Mouse (Mus musculus) T-helper 17 cell (primary cell): ENCODE results near the gene Nr1h3.

ENCODE experiments used
- in situ Hi-C, 2 experiments: fragments of 300-600 bp; cut with MboI, MseI; formaldehyde crosslinking; loops; 1 replicate in 1 of 2; 2 replicates in 1 of 2; pipeline ENCODE4 v1.15.1; 2025; ENCODE audit warnings: high pct_unique_total_duplicates in 2 of 2

Nr1h3 gene

DNA sequence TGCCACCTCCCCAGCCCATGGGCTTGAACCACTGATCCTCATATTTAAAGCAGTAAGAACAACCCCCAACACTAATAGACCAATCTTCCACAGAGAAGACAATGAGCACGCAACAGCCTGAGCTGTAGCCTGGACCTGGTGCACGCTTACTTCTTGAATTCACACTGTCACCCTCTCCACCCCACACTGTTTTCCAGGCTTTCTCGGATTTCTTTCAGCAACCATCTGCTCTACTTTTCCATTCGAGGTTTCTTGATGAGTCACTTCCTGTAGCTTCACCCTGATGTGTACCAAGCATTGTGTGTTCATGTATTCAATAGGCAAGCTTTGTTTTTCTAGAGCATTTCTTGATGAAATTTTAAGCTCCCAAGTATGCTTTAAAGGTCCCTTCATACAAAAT, 15.2 kb downstream of the Nr1h3 start:
- in situ Hi-C loops, result no loop called here

DNA sequence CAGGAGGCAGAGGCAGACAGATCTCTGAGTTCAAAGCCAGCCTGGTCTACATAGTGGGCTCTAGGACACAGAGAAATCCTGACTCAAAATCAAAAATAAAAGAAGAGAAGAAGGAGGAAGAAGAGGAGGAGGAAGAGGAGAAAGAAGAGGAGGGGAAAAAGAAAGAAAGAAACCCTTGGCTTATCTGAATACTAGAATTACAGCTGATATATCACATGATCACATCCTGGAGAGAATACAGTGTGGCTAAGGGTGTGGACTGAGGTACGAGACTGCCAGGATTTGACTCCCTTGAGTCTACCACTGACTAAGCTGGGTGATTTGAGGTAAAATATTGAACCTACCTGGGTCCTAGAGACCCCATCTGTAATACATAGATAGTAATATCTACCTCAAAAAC, 16.4 kb downstream of the Nr1h3 start:
- in situ Hi-C loops, result no loop called here

DNA sequence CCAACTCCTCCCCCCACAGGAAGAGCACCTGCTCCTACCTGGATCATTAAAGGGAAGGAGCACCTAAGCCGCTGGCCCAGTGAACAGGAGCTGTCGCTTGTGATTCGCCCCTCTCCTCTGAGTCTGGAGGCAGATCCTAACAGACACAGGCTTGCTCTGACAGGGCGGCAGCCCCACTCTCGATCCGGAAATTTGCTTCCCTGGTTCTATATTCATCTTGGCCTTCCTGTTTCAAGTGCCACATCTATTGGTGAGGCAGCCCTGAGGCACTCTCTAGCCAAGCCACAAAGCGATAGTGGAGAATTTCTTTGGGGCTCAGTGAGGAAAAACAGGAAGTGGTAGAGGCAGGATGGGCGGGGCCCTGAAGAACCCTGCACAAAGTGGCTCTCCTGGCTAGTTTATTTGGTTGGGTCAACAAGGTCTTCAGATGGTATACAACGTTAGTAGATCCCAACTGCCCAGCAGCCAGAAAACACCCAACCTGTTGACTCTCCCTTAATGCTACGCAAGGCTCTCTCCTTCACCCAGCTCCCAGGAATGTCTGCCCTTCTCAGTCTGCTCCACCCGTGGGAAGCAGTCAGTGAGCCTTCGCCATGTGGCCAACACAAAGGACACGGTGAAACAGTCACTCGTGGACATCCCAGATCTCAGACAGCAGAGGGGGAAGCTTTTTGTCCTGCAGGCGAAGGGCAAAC, 18.8 kb downstream of the Nr1h3 start, which contains the start of gene Madd:
Gene Madd, minus strand, starts transcription at position 127 of the 695 bp plus-strand sequence.
- in situ Hi-C loops, result no loop called here

DNA sequence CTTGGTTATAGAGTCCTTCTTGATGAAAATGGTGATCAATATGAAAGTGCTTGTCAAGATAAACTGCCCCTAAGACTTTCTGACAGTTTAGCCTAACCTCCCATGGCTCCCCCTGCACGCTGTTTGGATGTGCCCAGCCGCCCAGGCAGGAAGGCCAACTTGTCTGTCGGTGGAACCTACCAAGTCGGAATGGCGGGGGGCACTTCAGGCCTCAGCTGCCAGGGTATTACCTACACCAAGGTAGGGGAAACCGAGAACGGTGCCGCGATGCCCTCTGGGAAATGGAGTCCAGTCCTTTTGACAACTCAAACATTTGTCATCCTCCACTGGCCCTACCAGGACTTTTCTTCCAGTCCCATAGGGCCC, 19.5 kb downstream of the Nr1h3 start:
- in situ Hi-C loops, result no loop called here

DNA sequence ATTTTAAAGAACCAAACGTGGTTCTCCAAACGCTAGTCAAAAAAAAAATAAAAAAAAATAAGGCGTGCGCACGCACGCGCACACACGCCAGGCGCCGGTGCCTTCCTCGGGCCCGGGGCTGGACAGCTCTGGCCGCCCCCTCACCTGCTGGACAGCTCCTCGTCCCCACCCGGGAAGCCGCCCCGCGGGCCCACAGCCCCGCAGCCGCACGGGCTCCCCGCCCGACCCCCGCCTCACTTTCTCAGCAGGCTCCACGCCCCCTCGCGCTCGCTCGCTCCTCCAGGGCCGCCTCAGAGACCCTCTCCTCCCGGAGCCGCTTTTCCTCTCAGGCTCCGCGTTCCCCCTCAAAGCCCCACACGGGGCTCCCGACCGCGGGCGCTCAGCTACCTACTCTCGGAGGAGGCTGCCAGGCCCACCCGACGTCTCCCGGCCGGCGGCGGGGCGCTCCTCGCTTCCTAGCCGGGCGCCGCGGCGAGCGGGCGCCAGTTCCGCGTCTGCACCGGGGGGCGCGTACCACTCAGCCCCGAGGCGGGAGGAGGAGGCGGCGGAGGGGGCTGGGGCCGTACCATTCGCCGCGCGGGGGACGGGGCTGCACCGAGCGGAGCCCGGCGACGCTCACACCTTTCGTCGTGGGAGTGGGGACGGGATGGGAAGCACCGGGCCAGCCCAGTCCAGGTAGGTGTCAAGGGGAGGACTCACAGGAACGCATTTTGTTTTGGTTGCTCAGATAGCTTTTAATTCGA, 20.1 kb downstream of the Nr1h3 start:
- in situ Hi-C loops, result no loop called here

DNA sequence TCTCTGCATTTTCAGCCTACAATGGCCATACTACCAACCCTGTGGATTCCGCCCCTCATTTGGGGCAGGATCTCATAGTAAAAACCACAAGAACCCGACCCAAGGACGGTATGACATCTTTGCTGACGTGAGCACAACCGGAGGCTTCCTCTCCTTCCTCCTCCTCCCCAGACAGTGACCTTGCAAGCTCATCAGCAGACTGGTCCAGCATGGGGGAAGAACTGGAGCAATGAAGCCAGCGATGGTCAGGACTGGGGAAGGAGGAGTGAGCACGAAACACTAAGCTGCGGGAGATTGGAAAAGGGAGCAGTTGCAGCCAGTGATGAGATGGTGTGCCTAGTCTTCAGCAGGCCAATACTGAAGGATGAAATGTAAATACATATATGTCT, 20.6 kb downstream of the Nr1h3 start:
- in situ Hi-C loops, result no loop called here

DNA sequence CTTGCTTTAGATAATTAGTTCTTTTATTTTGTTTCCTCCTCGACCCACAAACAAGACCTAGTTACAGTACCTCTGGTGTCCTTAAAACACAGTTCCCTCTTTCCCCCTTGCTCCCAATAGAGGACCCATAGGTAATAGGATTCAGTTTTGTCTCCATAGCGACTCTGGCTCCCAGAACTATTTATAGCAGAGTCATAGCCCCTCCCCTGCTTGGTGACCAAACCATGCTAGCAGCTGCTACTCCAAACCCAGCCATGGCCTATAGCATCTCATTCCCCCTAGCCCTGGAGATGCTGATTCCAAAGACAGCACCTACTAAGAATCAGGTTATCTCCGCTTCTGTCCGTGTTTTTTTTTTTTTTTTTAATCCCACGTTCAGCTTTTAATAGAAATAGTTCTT, 21.9 kb downstream of the Nr1h3 start:
- in situ Hi-C loops, result no loop called here

DNA sequence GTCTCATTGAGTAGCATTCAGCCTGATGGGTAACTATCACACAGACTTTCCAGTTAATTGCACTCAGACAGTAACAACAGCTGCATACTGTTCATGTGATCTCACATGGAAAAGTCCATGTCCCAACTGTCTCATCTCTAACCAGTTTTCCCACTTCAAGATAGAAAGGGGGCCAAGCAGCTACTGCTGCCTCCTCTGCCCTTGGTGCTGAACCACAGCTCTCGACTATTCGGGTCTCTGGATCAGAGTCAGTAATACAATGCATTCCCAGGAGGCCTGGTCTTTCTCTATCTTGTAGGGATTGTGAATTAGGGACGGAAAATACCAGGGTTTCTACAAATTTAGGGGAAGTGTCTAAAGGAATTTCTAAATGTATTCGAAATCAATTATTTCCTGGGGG, 22.8 kb downstream of the Nr1h3 start:
- in situ Hi-C loops, result no loop called here

DNA sequence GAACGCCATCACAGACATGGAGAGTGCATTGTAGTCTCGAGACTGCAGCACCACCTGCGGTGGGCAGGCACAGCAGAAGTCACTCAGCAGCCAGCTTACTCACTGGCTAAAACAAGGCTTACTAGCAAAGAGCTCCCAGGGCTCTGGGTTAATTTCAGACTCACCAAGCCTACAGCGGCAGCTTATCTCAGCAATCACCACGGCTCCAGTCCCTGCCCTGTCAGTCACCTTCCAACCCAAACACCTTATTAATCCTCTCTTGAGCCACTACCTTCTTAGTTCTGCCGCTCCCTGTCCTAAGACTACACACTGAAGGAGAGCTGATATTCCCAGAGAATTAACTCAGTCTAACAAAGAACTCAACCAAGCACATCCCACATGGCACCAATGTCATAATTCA, 26.4 kb downstream of the Nr1h3 start:
- in situ Hi-C loops, result no loop called here

DNA sequence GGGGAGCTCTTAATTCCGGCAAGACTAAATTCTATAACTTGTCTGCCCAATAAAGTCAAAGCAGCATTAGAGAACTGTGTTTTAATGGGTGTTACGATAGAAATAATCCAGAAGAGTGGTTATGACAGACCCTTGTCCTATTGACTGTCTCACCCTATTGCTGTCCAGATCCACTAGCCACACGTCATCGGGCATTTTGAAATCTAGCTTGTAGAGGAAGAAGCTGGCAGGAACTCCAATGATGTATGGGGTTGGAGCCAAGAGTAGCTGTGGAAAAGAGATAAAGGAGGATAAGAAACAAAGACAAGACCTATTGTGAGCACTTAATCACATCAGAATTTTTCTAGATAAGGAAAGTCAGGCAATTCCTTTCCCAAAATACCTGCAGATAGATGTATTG, 27.1 kb downstream of the Nr1h3 start:
- in situ Hi-C loops, result no loop called here

DNA sequence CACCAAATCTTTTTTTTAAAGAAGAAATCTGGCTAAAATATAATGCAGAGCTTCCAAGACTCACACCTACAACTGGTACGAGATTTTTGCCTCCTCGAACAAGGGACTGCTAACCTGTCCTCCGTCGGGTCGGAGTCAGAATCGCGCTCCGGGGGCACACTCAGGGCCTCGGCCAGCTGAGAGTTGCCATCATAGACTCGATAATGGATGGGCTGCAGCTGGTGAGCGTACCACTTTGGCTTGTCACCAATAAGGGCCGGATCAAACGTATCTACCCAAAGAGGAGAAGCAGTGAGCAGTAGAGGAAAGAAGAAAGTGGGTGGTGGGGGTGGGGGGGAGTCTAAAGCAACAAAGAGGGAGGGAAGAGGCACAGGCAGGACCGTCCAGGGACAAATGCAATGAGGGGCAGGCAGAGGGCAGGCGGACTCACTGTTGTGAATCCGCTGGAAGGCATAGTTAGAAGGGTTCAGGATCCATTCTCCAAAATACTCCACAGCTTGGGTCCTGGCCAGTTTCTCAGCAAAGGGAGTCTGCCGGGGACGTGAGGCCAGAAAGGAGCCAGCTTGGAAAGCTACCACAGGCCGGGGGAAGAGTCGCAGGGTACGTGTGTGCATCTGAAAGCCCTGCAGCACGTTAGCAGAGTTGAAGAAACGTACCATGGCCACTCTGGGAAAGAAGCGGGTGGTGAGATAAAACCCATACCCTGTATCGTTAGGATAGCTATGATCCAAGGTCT, 32.9 kb downstream of the Nr1h3 start:
- in situ Hi-C loops, result loop anchor here (10.0 kb wide), 2 partner anchors 435 to 465 kb away; no protein-coding TSS in a partner anchor

DNA sequence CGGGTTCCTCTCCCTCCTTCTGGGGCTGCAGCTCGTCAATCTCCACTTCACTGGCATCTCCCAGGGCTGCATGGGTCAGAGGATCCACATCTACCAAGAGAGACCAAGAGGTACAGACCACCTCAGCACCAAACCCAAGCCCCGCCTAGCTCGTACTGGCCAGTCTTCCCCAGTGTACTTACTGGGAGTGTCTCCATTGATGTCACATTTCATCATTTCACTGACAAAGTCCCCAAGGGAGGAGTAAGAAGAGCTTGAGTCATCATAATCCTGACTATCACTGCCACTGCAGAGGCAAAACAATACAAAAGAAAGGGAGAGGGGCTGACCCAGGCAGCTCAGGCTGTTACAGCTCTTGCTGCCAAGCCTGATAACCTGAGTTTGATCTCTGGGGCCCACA, 35.0 kb downstream of the Nr1h3 start:
- in situ Hi-C loops, result loop anchor here (10.0 kb wide), 2 partner anchors 437 to 463 kb away; no protein-coding TSS in a partner anchor

DNA sequence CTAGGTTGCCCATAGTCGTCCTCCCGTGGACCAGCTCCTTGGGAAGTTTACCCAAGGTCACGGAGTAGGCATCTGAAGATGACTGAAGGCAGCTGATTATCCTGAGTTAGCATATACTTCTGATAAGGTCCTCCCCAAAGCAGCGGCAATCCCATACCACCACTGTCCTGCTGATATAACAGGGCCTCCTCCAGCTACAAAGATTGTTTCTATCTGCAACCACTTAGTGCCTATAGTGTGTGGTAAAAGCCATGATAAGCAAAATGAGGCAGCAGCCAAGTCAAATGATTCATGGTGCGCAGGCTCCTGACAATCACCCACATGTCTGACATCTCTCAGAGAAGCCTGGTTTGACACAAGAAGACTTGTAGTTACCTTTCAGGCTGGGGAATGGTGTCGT, 37.6 kb downstream of the Nr1h3 start:
- in situ Hi-C loops, result loop anchor here (10.0 kb wide), 2 partner anchors 440 to 460 kb away; no protein-coding TSS in a partner anchor

DNA sequence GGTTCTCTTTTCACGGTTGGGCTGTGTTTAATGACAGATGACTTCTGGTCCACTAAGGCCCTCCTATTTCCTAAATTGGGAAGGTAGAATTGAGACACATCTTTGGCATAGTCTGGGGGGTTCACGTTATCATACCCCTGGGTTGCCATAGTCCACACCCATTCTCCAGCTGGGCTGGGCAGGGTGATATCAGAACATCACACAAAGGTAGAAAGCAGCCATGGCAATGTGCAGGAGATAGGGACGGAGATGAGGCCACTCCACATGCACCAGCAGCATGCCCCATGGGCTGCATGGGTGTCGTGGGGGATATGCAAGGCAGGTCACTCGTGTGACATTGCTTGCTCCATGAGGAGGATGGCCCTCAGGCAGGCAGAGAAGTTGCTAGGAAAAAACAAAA, 39.1 kb downstream of the Nr1h3 start:
- in situ Hi-C loops, result loop anchor here (10.0 kb wide), 2 partner anchors 441 to 459 kb away; no protein-coding TSS in a partner anchor

DNA sequence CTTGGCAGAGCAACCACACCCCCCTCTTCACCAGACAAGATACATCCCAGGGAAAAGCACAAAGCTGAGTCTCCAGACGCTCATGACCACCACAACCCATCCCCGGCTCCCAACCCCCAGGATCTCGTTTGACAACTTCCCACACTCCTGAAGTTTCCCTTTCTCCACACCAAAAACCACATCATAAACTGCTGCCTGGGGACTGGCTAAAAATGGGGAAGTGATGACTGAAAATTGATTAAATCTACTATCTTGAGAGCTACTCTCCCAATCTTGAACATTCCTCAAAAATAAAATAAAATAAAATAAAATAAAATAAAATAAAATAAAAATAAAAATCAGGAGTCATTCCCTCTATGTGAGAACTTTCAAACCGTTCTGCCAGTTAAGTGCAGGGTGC, 39.7 kb downstream of the Nr1h3 start:
- in situ Hi-C loops, result loop anchor here (10.0 kb wide), 2 partner anchors 442 to 458 kb away; no protein-coding TSS in a partner anchor

DNA sequence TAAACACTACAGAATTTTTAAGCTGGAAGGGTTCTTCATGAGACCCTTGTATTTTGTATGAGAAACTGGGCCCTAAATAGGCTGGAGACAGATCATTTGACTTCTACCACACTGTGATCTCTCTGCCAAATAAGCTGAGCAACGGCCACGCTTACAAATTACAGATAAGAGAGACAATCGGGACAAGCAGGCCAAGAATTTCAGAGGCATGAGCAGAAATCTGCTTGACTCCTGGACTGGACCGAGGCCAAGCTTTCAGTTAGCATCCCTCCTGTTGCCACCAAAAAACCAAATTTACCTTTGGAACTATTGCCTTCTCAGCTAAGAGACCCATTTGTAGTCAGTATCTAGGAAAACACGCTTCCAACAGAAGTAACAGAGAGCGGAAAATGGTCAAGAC, 42.0 kb downstream of the Nr1h3 start:
- in situ Hi-C loops, result loop anchor here (10.0 kb wide), 2 partner anchors 444 to 456 kb away; no protein-coding TSS in a partner anchor

DNA sequence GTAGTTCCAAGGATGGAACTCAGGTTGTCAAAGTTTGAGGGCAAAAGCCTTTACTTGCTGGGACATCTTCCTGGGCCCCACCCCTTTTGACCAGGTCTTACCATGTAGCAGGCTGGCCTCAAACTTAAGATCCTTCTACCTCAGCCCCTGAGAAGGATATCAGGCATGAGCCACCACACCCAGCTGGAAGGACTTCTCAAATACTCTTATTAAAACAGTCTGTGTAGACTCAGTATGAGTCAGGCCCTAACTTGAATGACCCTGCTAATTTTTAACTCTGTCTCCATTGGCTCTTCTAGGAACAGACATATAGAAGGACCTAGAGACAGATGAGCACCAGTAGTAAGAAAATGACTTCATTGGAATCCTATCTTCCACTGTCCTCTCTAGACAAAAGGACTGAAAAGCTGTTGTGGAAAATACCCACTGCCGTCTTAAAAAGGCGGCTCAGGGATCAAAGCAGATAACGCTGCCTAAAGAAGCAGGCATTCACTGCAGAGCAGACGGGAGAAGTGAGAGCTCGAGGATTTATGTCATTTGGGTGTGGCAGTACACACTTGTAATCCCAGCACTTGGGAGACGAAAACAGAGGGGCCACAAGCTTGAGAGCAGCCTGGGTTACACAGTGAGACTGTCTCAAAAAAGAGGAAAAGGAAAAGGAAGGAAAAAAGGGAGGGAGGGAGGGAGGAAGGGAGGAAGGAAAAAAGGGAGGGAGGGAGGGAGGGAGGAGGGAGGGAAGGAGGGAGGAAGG, 45.5 kb downstream of the Nr1h3 start:
- in situ Hi-C loops, result no loop called here

DNA sequence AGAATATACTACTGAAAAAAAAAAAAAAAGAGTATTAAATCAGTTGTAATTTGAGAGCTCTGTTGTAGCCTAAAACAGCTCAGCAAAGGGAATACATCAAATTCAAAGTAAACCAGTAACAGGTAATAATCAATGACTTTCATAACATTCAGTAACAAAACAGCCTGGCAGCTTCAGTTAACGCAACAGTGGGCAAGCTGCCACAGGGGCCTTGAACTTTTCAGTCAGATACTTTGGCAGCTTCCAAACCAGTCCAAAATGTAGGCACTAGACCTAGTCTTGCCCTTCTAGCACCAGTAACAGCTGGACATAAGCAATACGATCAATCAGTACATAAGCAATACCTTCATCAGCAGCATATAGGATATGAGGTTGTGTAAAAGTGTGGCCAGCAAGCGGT, 48.5 kb downstream of the Nr1h3 start:
- in situ Hi-C loops, result no loop called here

DNA sequence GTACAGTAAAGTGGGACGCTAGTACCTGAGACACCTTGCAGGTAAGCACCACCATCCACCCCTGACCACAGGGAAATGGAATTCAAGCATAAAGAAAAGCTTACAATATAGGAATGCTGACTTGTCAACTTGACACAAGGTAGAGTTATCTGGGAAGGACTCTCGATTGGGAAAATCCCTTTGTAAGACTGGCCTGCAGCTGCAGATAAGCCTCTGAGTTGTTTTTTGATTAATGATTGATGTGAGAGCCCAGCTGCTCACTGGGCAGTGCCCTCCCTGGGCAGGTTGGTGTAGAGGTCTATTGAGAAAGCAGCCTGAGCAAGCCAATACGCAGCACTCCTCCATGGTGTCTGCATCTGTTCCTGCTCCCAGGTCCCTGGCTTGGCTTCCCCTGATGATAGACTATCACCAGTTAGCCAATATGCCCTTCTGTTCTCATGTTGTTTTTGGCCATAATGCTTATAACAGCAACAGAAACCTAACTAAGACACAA, 49.7 kb downstream of the Nr1h3 start:
- in situ Hi-C loops, result no loop called here

DNA sequence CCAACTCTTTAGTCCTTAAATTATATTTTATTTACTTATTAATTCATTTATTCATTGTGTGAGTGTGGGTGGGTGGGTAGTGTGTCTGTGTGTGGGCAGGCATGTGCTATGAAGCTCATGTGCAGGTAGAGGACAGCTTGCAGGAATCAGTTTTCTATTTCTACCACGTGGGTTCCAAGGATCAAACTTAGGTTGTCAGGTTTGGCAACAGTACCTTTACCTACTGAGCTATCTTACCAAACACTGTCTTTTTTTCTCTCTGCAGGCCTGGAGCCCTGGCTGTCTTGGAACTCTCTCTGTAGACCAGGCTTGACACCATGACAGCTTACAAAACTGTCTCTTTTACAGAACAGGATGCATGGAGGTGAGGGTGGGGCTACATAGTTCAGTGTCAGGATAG, 51.3 kb downstream of the Nr1h3 start:
- in situ Hi-C loops, result no loop called here

DNA sequence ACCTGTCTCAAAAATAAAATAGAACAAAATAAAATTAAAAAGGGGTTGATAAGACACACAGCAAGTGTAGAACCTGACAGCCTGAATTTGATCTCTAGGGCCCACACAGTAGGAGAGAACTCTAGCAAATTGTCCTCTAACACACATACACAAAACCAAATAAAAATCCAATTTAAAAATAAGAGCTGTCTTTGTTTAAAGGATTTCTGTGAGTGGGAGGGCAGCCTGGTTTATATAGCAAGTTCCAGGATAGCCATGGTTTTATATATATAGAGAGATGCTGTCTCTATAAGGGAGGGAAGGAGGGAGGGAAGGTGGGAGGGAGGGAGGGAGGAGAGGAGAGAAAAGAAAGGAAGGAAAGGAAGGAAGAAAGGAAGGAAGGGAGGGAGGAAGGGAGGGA, 54.5 kb downstream of the Nr1h3 start:
- in situ Hi-C loops, result no loop called here
